Mouse (Mus musculus): ENCODE data around the gene Zkscan6. TPM values are rescaled to one million over a fixed set of nuclear protein-coding genes. Genes with fewer than 3 reads are reported as not detected.

Gene Zkscan6
- polyA plus RNA-seq, 1 experiment, result 0.92 TPM

GRCm38 (mm10) chr11:65779066-65779465 lies 27.9 kb upstream of the Zkscan6 start:
- TF ChIP-seq FLI1 (IDR thresholded peaks at IDR 0.05; ENCODE audit: low read length) (no peak), GATA1 (IDR thresholded peaks at IDR 0.05; ENCODE audit: borderline replicate concordance, low read length) (no peak)
- Histone ChIP-seq H3K36me3 (replicated peaks; ENCODE audit: low read length) (peaks cover 24% of the 10 kb centered on the region), H3K27me3 (replicated peaks) (no peaks in the 10 kb centered on the region)

GRCm38 (mm10) chr11:65779578-65779977 lies 27.4 kb upstream of the Zkscan6 start:
- Histone ChIP-seq H3K4me3 (replicated peaks) (no peak overlapping the region), H3K9me3 (no peaks in the 10 kb centered on the region), H3K4me1 (peaks cover 42% of the 10 kb centered on the region), H3K36me3 (replicated peaks; ENCODE audit: low read length) (peaks cover 24% of the 10 kb centered on the region), H3K27me3 (replicated peaks) (no peaks in the 10 kb centered on the region)
- TF ChIP-seq FLI1 (IDR thresholded peaks at IDR 0.05; ENCODE audit: low read length) (no peak), GATA1 (IDR thresholded peaks at IDR 0.05; ENCODE audit: borderline replicate concordance, low read length) (no peak)

More at GRCm38 (mm10) chr11:65779066-65779465, 27.9 kb upstream of the Zkscan6 start:
- no peak overlapping the region for H3K4me3 ChIP-seq (replicated peaks)
- no peaks in the 10 kb centered on the region for H3K9me3 ChIP-seq
- peaks cover 44% of the 10 kb centered on the region for H3K4me1 ChIP-seq

- H3K9me3 ChIP-seq, result no peaks in the 10 kb centered on the region
- H3K4me3 ChIP-seq (replicated peaks), result no peak overlapping the region
- TF ChIP-seq FLI1 (IDR thresholded peaks at IDR 0.05; ENCODE audit: low read length), result no peak
- no peak for TF ChIP-seq GATA1 (IDR thresholded peaks at IDR 0.05; ENCODE audit: borderline replicate concordance, low read length)
- H3K4me1 ChIP-seq, result peaks cover 49% of the 10 kb centered on the region
- peaks cover 29% of the 10 kb centered on the region for H3K36me3 ChIP-seq (replicated peaks; ENCODE audit: low read length)
- no peaks in the 10 kb centered on the region for H3K27me3 ChIP-seq (replicated peaks)
Measured at GRCm38 (mm10) chr11:65781596-65781995, 25.4 kb upstream of the Zkscan6 start.

- Histone ChIP-seq H3K4me1 (peaks cover 43% of the 10 kb centered on the region), H3K9me3 (no peaks in the 10 kb centered on the region), H3K27me3 (replicated peaks) (no peaks in the 10 kb centered on the region), H3K36me3 (replicated peaks; ENCODE audit: low read length) (peaks cover 11% of the 10 kb centered on the region), H3K4me3 (replicated peaks) (peak overlapping the region; percentile 20)
- no peak for TF ChIP-seq GATA1 (IDR thresholded peaks at IDR 0.05; ENCODE audit: borderline replicate concordance, low read length)
- TF ChIP-seq FLI1 (IDR thresholded peaks at IDR 0.05; ENCODE audit: low read length), result no peak
Measured at GRCm38 (mm10) chr11:65786160-65786559, 20.8 kb upstream of the Zkscan6 start.

GRCm38 (mm10) chr11:65787421-65788151 lies 19.4 kb upstream of the Zkscan6 start:
- TF ChIP-seq FLI1 (IDR thresholded peaks at IDR 0.05; ENCODE audit: low read length), result no peak
- no peak for TF ChIP-seq GATA1 (IDR thresholded peaks at IDR 0.05; ENCODE audit: borderline replicate concordance, low read length)
- H3K4me3 ChIP-seq (replicated peaks), result peak overlapping the region; percentile 94
- H3K9me3 ChIP-seq, result no peaks in the 10 kb centered on the region
- H3K27me3 ChIP-seq (replicated peaks), result no peaks in the 10 kb centered on the region
- peaks cover 50% of the 10 kb centered on the region for H3K4me1 ChIP-seq
- peaks cover 5% of the 10 kb centered on the region for H3K36me3 ChIP-seq (replicated peaks; ENCODE audit: low read length)

GRCm38 (mm10) chr11:65788154-65788553 lies 18.8 kb upstream of the Zkscan6 start, which contains the start of gene Map2k4:
Gene Map2k4 (minus strand): TSS chr11:65788297.
- peaks cover 5% of the 10 kb centered on the region for H3K36me3 ChIP-seq (replicated peaks; ENCODE audit: low read length)
- TF ChIP-seq GATA1 (IDR thresholded peaks at IDR 0.05; ENCODE audit: borderline replicate concordance, low read length) (no peak), FLI1 (IDR thresholded peaks at IDR 0.05; ENCODE audit: low read length) (no peak)
- H3K27me3 ChIP-seq (replicated peaks), result no peaks in the 10 kb centered on the region
- H3K4me1 ChIP-seq, result peaks cover 50% of the 10 kb centered on the region
- peak within 1 kb of the TSS; percentile 94 for H3K4me3 ChIP-seq (replicated peaks)
- no peaks in the 10 kb centered on the region for H3K9me3 ChIP-seq

- H3K4me1 ChIP-seq, result peaks cover 35% of the 10 kb centered on the region
- H3K27me3 ChIP-seq (replicated peaks), result no peaks in the 10 kb centered on the region
- no peak for TF ChIP-seq GATA1 (IDR thresholded peaks at IDR 0.05; ENCODE audit: borderline replicate concordance, low read length)
- TF ChIP-seq FLI1 (IDR thresholded peaks at IDR 0.05; ENCODE audit: low read length), result no peak
- 0 out of 2 replicates have a peak, but pooled peaks cover 3% of the 10 kb centered on the region for H3K9me3 ChIP-seq
- H3K4me3 ChIP-seq (replicated peaks), result peak overlapping the region; percentile 84
- H3K36me3 ChIP-seq (replicated peaks; ENCODE audit: low read length), result no peaks in the 10 kb centered on the region
Measured at GRCm38 (mm10) chr11:65794428-65795219, 12.4 kb upstream of the Zkscan6 start.

GRCm38 (mm10) chr11:65795896-65796295 lies 11.1 kb upstream of the Zkscan6 start:
- H3K4me1 ChIP-seq, result peaks cover 27% of the 10 kb centered on the region
- no peaks in the 10 kb centered on the region for H3K27me3 ChIP-seq (replicated peaks)
- TF ChIP-seq FLI1 (IDR thresholded peaks at IDR 0.05; ENCODE audit: low read length) (no peak), GATA1 (IDR thresholded peaks at IDR 0.05; ENCODE audit: borderline replicate concordance, low read length) (no peak)

GRCm38 (mm10) chr11:65801899-65802298 lies 5.1 kb upstream of the Zkscan6 start:
- TF ChIP-seq GATA1 (IDR thresholded peaks at IDR 0.05; ENCODE audit: borderline replicate concordance, low read length) (no peak), FLI1 (IDR thresholded peaks at IDR 0.05; ENCODE audit: low read length) (no peak)
- no peaks in the 10 kb centered on the region for H3K36me3 ChIP-seq (replicated peaks; ENCODE audit: low read length)

More at GRCm38 (mm10) chr11:65795896-65796295, 11.1 kb upstream of the Zkscan6 start:
- Histone ChIP-seq H3K9me3 (0 out of 2 replicates have a peak, but pooled peaks cover 3% of the 10 kb centered on the region), H3K4me3 (replicated peaks) (no peak overlapping the region), H3K36me3 (replicated peaks; ENCODE audit: low read length) (no peaks in the 10 kb centered on the region)

More at GRCm38 (mm10) chr11:65801899-65802298, 5.1 kb upstream of the Zkscan6 start:
- no peaks in the 10 kb centered on the region for H3K27me3 ChIP-seq (replicated peaks)
- H3K4me3 ChIP-seq (replicated peaks), result no peak overlapping the region
- H3K9me3 ChIP-seq, result 0 out of 2 replicates have a peak, but pooled peaks cover 3% of the 10 kb centered on the region
- H3K4me1 ChIP-seq, result peaks cover 7% of the 10 kb centered on the region; the same call in 1 of the 2 replicates
